Mouse (Mus musculus) urinary bladder, adult 2 months (tissue): ENCODE results near the gene Olfr221. TPM values are rescaled to one million over a fixed set of nuclear protein-coding genes. Genes with fewer than 3 reads are reported as not detected.

Experiments
- DNase-seq: peaks from one replicate; pipeline ENCODE4 v3.0.0; 2022; ENCODE audit warnings: low spot score
- polyA plus RNA-seq: library from polyadenylated mRNA; depleted of rRNA; stranded (reverse); fragments of >200 nt; gene quantifications from 2 replicates; pipeline ENCODE4 v1.2.3, GENCODE M21; 2012; rRNA removed

Gene Olfr221
- polyA plus RNA-seq, 1 experiment = not detected

DNA sequence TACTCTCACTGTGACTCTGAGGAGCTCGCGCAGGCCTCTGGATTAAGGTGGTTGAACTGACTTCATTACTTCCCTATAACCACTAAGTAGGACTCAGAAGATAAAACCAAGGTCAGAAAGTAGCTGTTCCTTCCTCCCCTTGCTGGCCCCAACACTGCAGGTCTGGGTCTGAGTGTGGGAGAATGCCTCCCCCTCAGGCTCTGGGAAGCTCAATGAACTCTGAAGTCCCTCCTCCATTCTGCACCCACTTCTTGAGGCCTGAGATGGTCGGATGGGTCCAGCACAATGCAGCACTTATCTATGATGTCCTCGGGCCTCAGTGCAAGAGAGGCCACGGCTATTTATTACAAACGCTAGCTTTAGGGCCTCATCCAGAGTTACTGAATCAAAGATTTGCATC is 36.6 kb downstream of the Olfr221 start:
- no peak for DNase-seq

DNA sequence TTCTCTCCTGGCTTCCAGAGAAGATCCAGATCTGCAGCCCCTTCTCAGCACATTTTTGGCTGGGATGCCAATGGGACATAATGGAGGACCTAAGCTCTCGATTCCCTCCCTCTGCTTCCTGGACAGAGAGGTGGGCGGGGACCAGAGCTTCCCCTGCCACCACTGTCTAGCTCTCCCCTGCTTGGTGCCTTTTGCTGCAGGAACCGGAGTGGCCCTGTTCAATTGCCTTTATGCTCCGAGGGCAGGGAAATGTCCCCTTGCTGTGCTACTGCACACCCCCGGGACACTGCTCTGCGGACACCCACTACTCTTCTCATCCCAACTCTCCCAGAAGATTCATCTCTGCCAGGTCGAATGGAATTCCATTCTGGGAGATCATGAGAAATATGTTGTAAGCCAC is 37.1 kb downstream of the Olfr221 start:
- no peak for DNase-seq

DNA sequence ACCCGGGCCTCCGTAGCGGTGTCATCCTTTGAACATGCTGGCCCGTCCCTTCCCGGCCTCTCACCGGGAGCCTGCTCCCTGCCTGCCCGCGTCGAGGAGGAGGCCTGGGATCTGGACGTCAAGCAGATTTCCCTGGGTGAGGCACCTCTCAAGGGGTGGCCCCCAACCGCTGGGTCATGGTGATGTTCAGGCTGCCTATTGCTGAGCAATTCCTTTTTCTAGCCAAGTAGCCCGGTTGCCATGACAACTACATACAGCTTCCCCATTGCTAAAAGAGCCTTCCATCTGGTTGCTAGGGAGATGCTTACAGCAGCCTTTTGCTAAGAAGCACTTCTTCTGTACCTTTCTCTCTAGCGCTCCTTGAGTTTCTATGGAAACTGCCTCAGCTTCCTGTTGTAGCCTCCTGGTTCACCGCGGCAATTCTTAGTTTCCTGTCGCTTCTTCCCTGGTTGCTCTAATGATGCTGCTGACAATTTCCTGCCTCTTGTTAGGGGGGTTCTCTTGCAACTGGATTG is 38.2 kb downstream of the Olfr221 start:
- DNase-seq = no peak

DNA sequence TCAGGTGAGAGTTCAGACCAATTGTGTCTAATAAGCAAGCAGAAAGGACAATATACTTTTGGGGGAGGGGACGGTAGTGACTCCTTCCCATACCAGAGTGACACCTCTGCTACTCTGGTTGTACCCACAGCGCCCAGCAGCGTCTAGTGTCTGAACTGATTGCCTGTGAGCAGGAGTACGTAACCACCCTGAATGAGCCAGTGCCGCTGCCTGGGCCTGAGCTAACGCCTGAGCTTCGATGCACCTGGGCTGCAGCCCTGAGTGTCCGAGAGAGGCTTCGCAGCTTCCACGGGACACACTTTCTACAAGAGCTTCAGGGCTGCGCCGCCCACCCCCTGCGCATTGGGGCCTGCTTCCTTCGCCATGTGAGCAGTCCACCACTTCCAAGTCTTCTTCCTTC is 44.8 kb downstream of the Olfr221 start:
- DNase-seq = no peak

DNA sequence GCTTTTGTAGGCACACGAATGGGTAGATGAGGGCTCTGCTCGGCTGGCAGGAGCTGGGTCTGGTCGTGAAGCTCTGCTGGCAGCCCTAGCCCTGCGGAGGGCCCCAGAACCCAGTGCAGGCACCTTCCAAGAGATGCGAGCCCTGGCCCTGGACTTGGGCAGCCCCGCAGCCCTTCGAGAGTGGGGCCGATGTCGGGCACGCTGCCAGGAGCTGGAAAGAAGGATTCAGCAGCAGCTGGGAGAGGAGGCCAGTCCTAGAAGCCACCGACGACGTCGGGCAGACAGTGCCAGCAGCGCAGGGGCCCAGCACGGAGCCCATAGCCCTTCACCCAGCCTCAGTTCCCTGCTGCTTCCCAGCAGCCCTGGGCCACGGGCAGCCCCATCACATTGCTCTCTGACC is 45.4 kb downstream of the Olfr221 start:
- DNase-seq = no peak

GRCm38 (mm10) chr14:51996231-51996841 is 45.9 kb downstream of the Olfr221 start:
- no peak for DNase-seq

GRCm38 (mm10) chr14:51995219-51995871 is 46.9 kb downstream of the Olfr221 start:
- DNase-seq = no peak

DNA sequence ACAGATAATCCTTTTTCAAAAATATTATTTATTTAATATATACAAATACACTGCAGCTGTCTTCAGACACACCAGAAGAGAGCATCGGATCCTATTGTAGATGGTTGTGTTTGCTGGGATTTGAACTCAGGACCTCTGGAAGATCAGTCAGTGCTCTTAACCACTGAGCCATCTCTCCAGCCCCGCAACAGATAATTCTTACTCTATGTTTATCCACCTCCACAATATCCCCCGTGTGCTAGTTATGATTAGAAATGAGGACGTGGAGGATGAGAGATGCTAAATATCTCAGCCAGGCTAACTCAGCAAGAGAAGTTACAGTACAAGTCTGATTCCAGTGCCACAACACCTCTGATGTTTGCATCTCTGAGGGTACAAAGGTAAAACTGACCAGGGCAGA is 47.8 kb downstream of the Olfr221 start:
- DNase-seq = no peak

DNA sequence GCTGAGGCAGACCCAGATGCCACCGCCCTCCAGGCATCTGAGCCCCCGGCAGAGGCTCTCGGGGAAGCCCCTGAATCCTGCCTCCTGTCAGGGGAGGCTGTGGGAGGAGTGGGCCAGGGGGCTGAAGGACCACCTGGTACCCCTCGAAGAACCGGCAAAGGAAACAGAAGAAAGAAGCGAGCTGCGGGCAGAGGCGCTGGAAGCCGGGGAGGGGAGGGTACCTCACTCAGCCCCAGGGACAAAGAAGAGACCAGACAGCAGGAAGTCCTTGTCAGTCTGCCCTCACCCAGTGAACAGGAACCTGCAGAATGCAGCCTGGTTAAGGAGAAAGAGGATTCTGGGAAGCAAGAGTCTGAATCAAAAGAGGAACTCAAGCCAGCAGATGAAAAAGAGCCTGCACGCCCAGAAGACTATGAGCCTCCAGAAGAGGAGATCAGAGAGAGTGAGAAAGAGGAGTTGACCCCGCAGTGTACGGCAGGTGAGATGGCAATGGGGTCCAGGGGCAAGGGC is 52.7 kb downstream of the Olfr221 start:
- no peak for DNase-seq

- DNase-seq = no peak
Observed at GRCm38 (mm10) chr14:51988731-51989130, 53.5 kb downstream of the Olfr221 start.

DNA sequence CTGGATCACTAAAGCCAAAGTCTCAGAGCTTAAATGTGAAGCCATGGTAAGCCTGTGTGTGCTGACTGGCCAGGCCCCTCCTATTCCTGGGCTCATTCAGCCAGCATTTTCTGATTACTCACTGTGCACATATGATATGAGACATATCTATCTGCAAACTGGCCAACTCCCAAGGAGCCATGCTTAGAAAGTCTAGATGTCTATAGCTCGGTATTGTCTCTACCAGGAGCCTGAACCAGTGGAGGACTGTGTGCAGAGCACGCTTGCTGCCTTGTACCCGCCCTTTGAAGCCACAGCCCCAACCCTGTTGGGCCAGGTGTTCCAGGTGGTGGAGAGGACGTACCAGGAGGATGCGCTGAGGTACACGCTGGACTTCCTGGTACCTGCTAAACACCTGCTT is 55.1 kb downstream of the Olfr221 start:
- no peak for DNase-seq

DNA sequence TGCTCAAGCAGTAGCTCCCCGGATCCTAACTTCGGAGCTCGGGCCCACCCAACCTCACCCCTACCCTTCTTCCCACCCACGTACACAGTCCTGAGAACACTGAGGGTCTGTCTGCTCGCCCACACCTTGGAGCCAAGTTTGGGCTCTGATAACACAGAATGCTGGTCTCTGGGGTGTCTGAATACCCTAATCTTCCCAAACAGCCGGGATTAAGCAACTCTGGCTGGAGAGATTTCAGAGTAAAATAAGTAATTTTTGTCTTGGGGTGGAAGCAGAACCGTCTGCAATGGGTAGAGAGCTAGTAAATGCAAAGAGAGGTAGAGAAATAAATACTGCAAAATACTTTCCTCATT is 56.1 kb downstream of the Olfr221 start:
- no peak for DNase-seq

GRCm38 (mm10) chr14:51985301-51986152 is 56.7 kb downstream of the Olfr221 start:
- DNase-seq = peak; percentile 57

DNA sequence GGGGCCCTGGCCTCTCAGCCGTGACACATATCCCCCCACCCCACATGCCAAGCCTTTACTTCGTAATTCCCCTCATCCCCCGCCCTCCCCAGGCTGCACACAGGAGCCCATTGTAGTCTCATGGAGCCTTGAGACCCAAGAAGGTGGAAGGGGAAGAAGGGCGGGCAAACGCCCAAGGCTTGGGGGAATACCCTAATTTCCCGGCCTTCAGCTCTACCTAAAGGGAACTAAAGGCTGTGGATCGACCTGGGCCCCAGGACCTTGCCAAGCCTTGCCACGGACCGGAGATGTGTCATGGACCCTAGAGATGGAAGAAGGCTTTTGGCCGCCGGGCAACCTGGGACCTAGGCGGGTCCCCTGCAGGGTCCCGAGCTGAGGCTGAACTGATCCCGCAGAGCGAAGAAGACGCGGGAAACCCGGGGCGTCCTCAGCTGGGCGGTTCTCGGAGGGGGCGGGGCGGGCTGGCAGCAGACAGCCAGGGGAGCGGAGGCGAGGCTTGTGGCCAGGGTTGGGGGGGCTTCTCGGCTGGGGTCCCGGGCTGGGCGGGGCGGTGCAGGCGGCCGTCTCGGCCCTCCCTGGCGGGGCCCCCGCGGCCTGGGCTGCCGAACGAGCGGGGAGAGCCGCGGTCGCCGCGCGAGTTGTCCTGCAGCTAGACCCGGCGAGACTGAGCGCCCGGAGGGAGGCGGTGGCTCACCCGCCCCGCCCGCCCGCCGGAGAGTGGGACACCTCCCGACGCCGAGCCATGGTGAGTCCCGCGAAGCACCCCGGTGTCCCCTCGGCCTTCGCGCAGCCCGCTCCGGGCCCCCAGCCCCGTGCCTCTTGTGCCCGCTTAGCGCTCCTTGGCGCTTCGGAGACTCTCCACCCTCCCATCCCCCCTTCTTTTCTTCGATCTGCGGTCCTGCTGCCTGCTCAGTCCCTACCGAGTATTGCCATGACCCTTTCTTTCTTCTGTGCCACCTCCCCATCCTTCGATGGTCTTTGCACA is 57.7 kb downstream of the Olfr221 start, which contains the start of gene Arhgef40:
Arhgef40 (plus strand) TSS at position 473 of the 985 bp plus-strand sequence.
- DNase-seq = peak; percentile 77

Other genes with a start within 250 kb of the Olfr221 start
- not detected in 2 replicates for gene AY358078, start 242.4 kb downstream of the Olfr221 start, polyA plus RNA-seq
- not detected in 2 replicates for gene Ear6, start 188.8 kb downstream of the Olfr221 start, polyA plus RNA-seq
- gene Mettl17, start 157.6 kb downstream of the Olfr221 start, polyA plus RNA-seq = 35.8 and 40.5 TPM in 2 replicates
- gene Slc39a2, start 149.6 kb downstream of the Olfr221 start, polyA plus RNA-seq = 1.2 and 2.0 TPM in 2 replicates
- gene Ndrg2, start 128.3 kb downstream of the Olfr221 start, polyA plus RNA-seq = 393 and 417 TPM in 2 replicates
- gene Tppp2, start 124.0 kb downstream of the Olfr221 start, polyA plus RNA-seq = 0.11 TPM in 1 of 2 replicates, not detected in the other
- gene Rnase13, start 119.7 kb downstream of the Olfr221 start, polyA plus RNA-seq = 0.75 and 1.0 TPM in 2 replicates
- gene Arhgef40, start 57.7 kb downstream of the Olfr221 start, polyA plus RNA-seq = 44.4 and 53.8 TPM in 2 replicates
- gene Tmem253, start 26.8 kb downstream of the Olfr221 start, polyA plus RNA-seq = 1.1 and 1.5 TPM in 2 replicates
- gene Zfp219, start 21.7 kb downstream of the Olfr221 start, polyA plus RNA-seq = 105 and 107 TPM in 2 replicates
- 203 and 214 TPM in 2 replicates for gene Hnrnpc, start 61.6 kb upstream of the Olfr221 start, polyA plus RNA-seq
- gene Rpgrip1, start 68.2 kb upstream of the Olfr221 start, polyA plus RNA-seq = 1.8 and 2.5 TPM in 2 replicates
- 20.3 and 26.8 TPM in 2 replicates for gene Supt16, start 155.0 kb upstream of the Olfr221 start, polyA plus RNA-seq
- 47.8 and 51.2 TPM in 2 replicates for gene Chd8, start 215.3 kb upstream of the Olfr221 start, polyA plus RNA-seq
- 27.8 and 29.3 TPM in 2 replicates for gene Tox4, start 236.7 kb upstream of the Olfr221 start, polyA plus RNA-seq
- gene Rab2b, start 237.1 kb upstream of the Olfr221 start, polyA plus RNA-seq = 17.5 and 18.1 TPM in 2 replicates